ENCODE assay signal across 28 mouse cellular contexts in genomic region chr1:190115985-190116384, GRCm38 (mm10). TPM values are rescaled to one million over a fixed set of nuclear protein-coding genes. Genes with fewer than 3 reads are reported as not detected.
DNase-seq lines count a peak whose midpoint lies in the region; ATAC-seq and TF ChIP-seq lines count a peak whose summit lies in the region.
"Had no signal": no experiment of that assay in that cellular context is flagged by ENCODE, and none has a peak within 500 bp of the region (broad histone marks: within the 10 kb centered on the region; RNA-seq: fewer than 3 reads in every experiment).

No protein-coding gene starts in this region.

- no peak for TF ChIP-seq EP300 in heart, postnatal 0 days (IDR thresholded peaks at IDR 0.05; ENCODE audit: low read depth)
- TF ChIP-seq EP300 in liver, postnatal 0 days (IDR thresholded peaks at IDR 0.05; ENCODE audit: low read depth), result no peak
- TF ChIP-seq EP300 in MEL (IDR thresholded peaks at IDR 0.05; ENCODE audit: low read depth in 1 of 2, low read length in 2 of 2), result no peak

- TF ChIP-seq POLR2A in MEL (IDR thresholded peaks at IDR 0.05; ENCODE audit: control insufficient read depth in 1 of 2, insufficient read depth in 1 of 2, low read depth in 1 of 2, low read length in 2 of 2, poor library complexity in 1 of 2), result no peak

- H3K27ac ChIP-seq in heart, postnatal 0 days (ENCODE audit: low read depth), result no peak overlapping the region
- H3K27ac ChIP-seq in liver, postnatal 0 days (ENCODE audit: low read depth), result no peak overlapping the region
- H3K27ac ChIP-seq in liver, embryonic 11.5 days (ENCODE audit: low read depth, low read length), result no peak overlapping the region
- no peak overlapping the region for H3K27ac ChIP-seq in MEL (ENCODE audit: control insufficient read depth, low read depth, low read length)
- H3K27ac ChIP-seq: forebrain, embryonic 12.5 days; heart, embryonic 10.5 days; hindbrain, embryonic 14.5 days; left cerebral cortex, adult 2 months; limb, embryonic 10.5 days; liver, embryonic 15.5 days had no signal

- H3K4me1 ChIP-seq in heart, postnatal 0 days (ENCODE audit: control insufficient read depth, insufficient read depth), result no peaks in the 10 kb centered on the region
- no peaks in the 10 kb centered on the region for H3K4me1 ChIP-seq in liver, postnatal 0 days (ENCODE audit: insufficient read depth)
- no peaks in the 10 kb centered on the region for H3K4me1 ChIP-seq in liver, embryonic 11.5 days (replicated peaks; ENCODE audit: control insufficient read depth, insufficient read depth, low read length)
- H3K4me1 ChIP-seq in MEL (ENCODE audit: control insufficient read depth in 1 of 2, insufficient read depth in 2 of 2, low read length in 2 of 2), result no peaks in the 10 kb centered on the region
- H3K4me1 ChIP-seq: forebrain, embryonic 12.5 days; limb, embryonic 10.5 days; liver, embryonic 15.5 days had no signal

- WGBS in heart, postnatal 0 days, result 79% methylated on average over 1 of the region's 1 CpGs
- 71% methylated on average over 1 of the region's 1 CpGs for WGBS in liver, postnatal 0 days (ENCODE audit: insufficient replicate concordance)
- 72% methylated on average over 1 of the region's 1 CpGs for WGBS in liver, embryonic 11.5 days

- peak; percentile 3 for TF ChIP-seq RAD21 in MEL (IDR thresholded peaks at IDR 0.05; ENCODE audit: low read depth, low read length)

- no peak for DNase-seq in heart, postnatal 0 days (ENCODE audit: low spot score)
- no peak for DNase-seq in heart, postnatal 10 days
- DNase-seq in liver, postnatal 0 days, result no peak
- no peak for DNase-seq in liver, embryonic 11.5 days (ENCODE audit: low spot score)
- peak; percentile 9 for DNase-seq in MEL (ENCODE audit: low read depth, low spot score)
- DNase-seq in c-Kit-negative CD71-positive TER-119-positive erythroid progenitor cells, embryonic 14.5 days (ENCODE audit: low read depth, low spot score), result peak; percentile 2
- no peak for DNase-seq in left cerebral cortex, postnatal 10 days (ENCODE audit: extremely low spot score in 1 of 2, low spot score in 2 of 2)
- DNase-seq: adrenal gland, adult 8-10 months; cerebellum, adult 11 months; cerebellum, postnatal 36 days; gastrocnemius, postnatal 14 days; heart, postnatal 36 days; kidney, postnatal 14 days; lung, postnatal 10 days; midbrain, embryonic 14.5 days; spleen, adult 18-20 months; thymus, adult 2 months had no signal

- intact Hi-C loops in heart, postnatal 10 days (cut with DNase I), result no loop called here
- intact Hi-C loops in left cerebral cortex, postnatal 10 days (cut with DNase I), result no loop called here

- peak; percentile 13 for TF ChIP-seq CTCF in heart, postnatal 0 days (IDR thresholded peaks at IDR 0.05; ENCODE audit: low read depth)
- TF ChIP-seq CTCF in liver, postnatal 0 days (IDR thresholded peaks at IDR 0.05; ENCODE audit: low read depth), result peak; percentile 39
- peak; percentile 10 to 30 (median 20); a peak in 3 of 6 replicates for TF ChIP-seq CTCF in MEL (IDR thresholded peaks at IDR 0.05 in 2 of 3, conservative IDR thresholded peaks at IDR 0.05 in 1 of 3; ENCODE audit: control insufficient read depth in 1 of 3, insufficient read depth in 1 of 3, low read depth in 2 of 3, low read length in 3 of 3, poor library complexity in 1 of 3, severe bottlenecking in 1 of 3)

- H3K9ac ChIP-seq in heart, postnatal 0 days (replicated peaks; ENCODE audit: low read depth, low read length), result no peak overlapping the region
- no peak overlapping the region for H3K9ac ChIP-seq in liver, postnatal 0 days (replicated peaks)
- H3K9ac ChIP-seq in liver, embryonic 11.5 days (ENCODE audit: low read depth, low read length), result no peak overlapping the region
- H3K9ac ChIP-seq in MEL (ENCODE audit: control insufficient read depth, low read depth, low read length, poor library complexity, severe bottlenecking), result no peak overlapping the region
- H3K9ac ChIP-seq: forebrain, embryonic 12.5 days; hindbrain, embryonic 14.5 days; liver, embryonic 15.5 days had no signal

- peaks cover 6% of the 10 kb centered on the region; the same call in 1 of the 2 replicates for H3K9me3 ChIP-seq in heart, postnatal 0 days (replicated peaks; ENCODE audit: control insufficient read depth, low read length)
- H3K9me3 ChIP-seq in liver, postnatal 0 days (ENCODE audit: low read length), result no peaks in the 10 kb centered on the region
- 0 out of 2 replicates have a peak, but pooled peaks cover 3% of the 10 kb centered on the region for H3K9me3 ChIP-seq in liver, embryonic 11.5 days (ENCODE audit: control insufficient read depth, low read length)
- H3K9me3 ChIP-seq in MEL (replicated peaks; ENCODE audit: insufficient read depth, low read length), result no peaks in the 10 kb centered on the region
- H3K9me3 ChIP-seq: limb, embryonic 10.5 days; liver, embryonic 15.5 days had no signal

- H3K36me3 ChIP-seq in heart, postnatal 0 days (replicated peaks; ENCODE audit: control insufficient read depth, insufficient read depth, low read length), result 0 out of 2 replicates have a peak, but pooled peaks cover 4% of the 10 kb centered on the region
- no peaks in the 10 kb centered on the region for H3K36me3 ChIP-seq in liver, postnatal 0 days (replicated peaks; ENCODE audit: insufficient read depth, low read length)
- H3K36me3 ChIP-seq in liver, embryonic 11.5 days (ENCODE audit: control insufficient read depth, insufficient read depth, low read length), result no peaks in the 10 kb centered on the region
- no peaks in the 10 kb centered on the region for H3K36me3 ChIP-seq in MEL (ENCODE audit: control insufficient read depth in 1 of 2, insufficient read depth in 2 of 2, low read length in 2 of 2)
- H3K36me3 ChIP-seq: forebrain, embryonic 12.5 days; G1E; limb, embryonic 10.5 days had no signal

- H3K4me2 ChIP-seq in heart, postnatal 0 days (ENCODE audit: low read depth, low read length), result no peak overlapping the region
- no peak overlapping the region for H3K4me2 ChIP-seq in liver, postnatal 0 days (ENCODE audit: low read depth, low read length)
- H3K4me2 ChIP-seq in liver, embryonic 11.5 days, result no peak overlapping the region
- H3K4me2 ChIP-seq: forebrain, embryonic 12.5 days; hindbrain, embryonic 14.5 days; liver, embryonic 15.5 days had no signal

- no peak overlapping the region for H3K4me3 ChIP-seq in heart, postnatal 0 days (ENCODE audit: low read depth, low read length)
- H3K4me3 ChIP-seq in liver, postnatal 0 days (ENCODE audit: low read depth, low read length), result no peak overlapping the region
- H3K4me3 ChIP-seq in liver, embryonic 11.5 days (ENCODE audit: low read depth, low read length), result no peak overlapping the region
- H3K4me3 ChIP-seq in MEL (ENCODE audit: control insufficient read depth in 1 of 2, insufficient read depth in 1 of 2, low read depth in 2 of 2, low read length in 2 of 2), result no peak overlapping the region
- H3K4me3 ChIP-seq: forebrain, embryonic 12.5 days; heart, embryonic 10.5 days; left cerebral cortex, adult 2 months; limb, embryonic 10.5 days; liver, embryonic 15.5 days; myocyte had no signal

- no peak for ATAC-seq in heart, postnatal 0 days (ENCODE audit: insufficient read depth, low read depth)
- no peak for ATAC-seq in liver, postnatal 0 days
- ATAC-seq in liver, embryonic 11.5 days (replicated peaks; ENCODE audit: low FRiP score), result no peak
- no peak for ATAC-seq in frontal cortex, adult (ENCODE audit: low TSS enrichment)
- ATAC-seq: intestine, embryonic 16.5 days had no signal

- no peaks in the 10 kb centered on the region for H3K79me2 ChIP-seq in MEL (ENCODE audit: control insufficient read depth, insufficient read depth, low read length, poor library complexity)

- H3K27me3 ChIP-seq in heart, postnatal 0 days (ENCODE audit: control insufficient read depth, insufficient read depth, low read length), result no peaks in the 10 kb centered on the region
- no peaks in the 10 kb centered on the region for H3K27me3 ChIP-seq in liver, postnatal 0 days (ENCODE audit: insufficient read depth, low read length)
- H3K27me3 ChIP-seq in liver, embryonic 11.5 days (replicated peaks; ENCODE audit: control insufficient read depth, insufficient read depth, low read length), result no peaks in the 10 kb centered on the region
- no peaks in the 10 kb centered on the region for H3K27me3 ChIP-seq in MEL (ENCODE audit: control insufficient read depth in 1 of 2, insufficient read depth in 2 of 2, low read length in 2 of 2)
- H3K27me3 ChIP-seq: forebrain, embryonic 12.5 days; liver, embryonic 15.5 days had no signal

TF ChIP-seq in MEL, 35 proteins besides CTCF, POLR2A, EP300 and RAD21:
- TF ChIP-seq SMC3 (IDR thresholded peaks at IDR 0.05; ENCODE audit: low read depth, low read length) (peak; percentile 11; the same call in 1 of the 2 replicates), MAFK (IDR thresholded peaks at IDR 0.05; ENCODE audit: borderline replicate concordance, low read depth, low read length) (no peak)

RNA-seq across cellular contexts. Expression of gene Prox1, which starts 54.5 kb away (rescaled TPM):
- total RNA-seq in heart, postnatal 0 days (2014; rRNA removed; ENCODE audit: low replicate concordance), result 23.1 and 31.5 TPM in 2 replicates
- polyA plus RNA-seq in heart, postnatal 0 days (2015; fragmentation: Nextera tagmentation; extraction: Ambion mirVana), result 17.3 and 17.8 TPM in 2 replicates
- total RNA-seq in heart, postnatal 10 days (2021), result 10 to 100 TPM; 34.3 to 68.1 TPM
- polyA plus RNA-seq in liver, postnatal 0 days (2015; fragmentation: Nextera tagmentation; extraction: Ambion mirVana), result 10.0 and 11.8 TPM in 2 replicates
- polyA plus RNA-seq in liver, embryonic 11.5 days (2014; fragmentation: Nextera tagmentation; extraction: Ambion mirVana), result 12.1 and 13.9 TPM in 2 replicates
- not detected in 2 replicates for total RNA-seq in MEL (2012; rRNA removed)
- not detected for polyA plus RNA-seq in MEL (2012; ENCODE audit: insufficient read depth in 1 of 2, insufficient read length in 2 of 2, low read depth in 1 of 2, low replicate concordance in 2 of 2, missing spikeins in 1 of 2)
- 1 to 10 TPM; 7.9 to 8.3 TPM for total RNA-seq in left cerebral cortex, postnatal 10 days (2021)
- total RNA-seq: megakaryocyte, adult 5-6 weeks had no signal
- polyA plus RNA-seq: G1E had no signal

Comparison
In these comparisons a context has a peak if more than half of its experiments do, and no peak if none do; other contexts are left out.
1. DNase-seq: peak in MEL (single experiment) and c-Kit-negative CD71-positive TER-119-positive erythroid progenitor cells, embryonic 14.5 days (single experiment); none in heart, postnatal 0 days (single experiment), heart, postnatal 10 days (0 of 2), liver, postnatal 0 days (single experiment), liver, embryonic 11.5 days (single experiment) and left cerebral cortex, postnatal 10 days (0 of 2).
2. Peak in every context shown above with its lines, with median percentiles within 50 percentile points of each other: CTCF ChIP-seq.